Mouse (Mus musculus): ENCODE data around the gene Gm21409. TPM values are rescaled to one million over a fixed set of nuclear protein-coding genes. Genes with fewer than 3 reads are reported as not detected.
"Not testable (repeated sequence)": the region's sequence is repeated elsewhere in the genome, so short reads cannot be mapped to it uniquely, and the experiment has no call there.

Gene Gm21409
- not detected for total RNA-seq (2021)

- intact Hi-C loops (cut with DNase I); DNase-seq (ENCODE audit: low spot score in 2 of 2): not testable (repeated sequence)
Measured at GRCm38 (mm10) chrY:84746385-84746784, at the start of gene Gm21409. Gene Gm21409, plus strand, starts transcription at chrY:84746685.

Other genes with a start within 250 kb of the Gm21409 start
- not detected for gene Gm21394, start 181.8 kb upstream of the Gm21409 start, total RNA-seq (2021)